Mouse (Mus musculus) embryonic fibroblast, embryonic 13.5 days (primary cell): Measurements from ENCODE around the gene Cma2.
"Not testable (repeated sequence)": the region's sequence is repeated elsewhere in the genome, so short reads cannot be mapped to it uniquely, and the experiment has no call there.

Experiments
- CTCF ChIP-seq: IDR thresholded peaks from 2 replicates; pipeline ENCODE4 v1.5.1; 2011; ENCODE audit warnings: mild to moderate bottlenecking, control low read depth, low read length, moderate library complexity, borderline replicate concordance; ENCODE audit not compliant: insufficient read depth
- POLR2A ChIP-seq: IDR thresholded peaks from 2 replicates; pipeline ENCODE4 v1.6.1; 2011; ENCODE audit warnings: low read depth, mild to moderate bottlenecking, control low read depth, low read length, moderate library complexity

GRCm38 (mm10) chr14:56021305-56021704 is 70.5 kb downstream of the Cma2 start:
- not testable (repeated sequence) for TF ChIP-seq POLR2A, CTCF
